17 mouse cellular contexts compared by ENCODE assay signal in genomic region chr14:16732054-16732453, GRCm38 (mm10).
DNase-seq lines count a peak whose midpoint lies in the region; ATAC-seq and TF ChIP-seq lines count a peak whose summit lies in the region.
"Had no signal": no experiment of that assay in that cellular context is flagged by ENCODE, and none has a peak within 500 bp of the region (broad histone marks: within the 10 kb centered on the region; RNA-seq: fewer than 3 reads in every experiment).

No protein-coding gene starts in this region.

- no peak overlapping the region for H3K4me3 ChIP-seq in forebrain, embryonic 14.5 days (ENCODE audit: low read depth, low read length)
- no peak overlapping the region for H3K4me3 ChIP-seq in forebrain, postnatal 0 days (ENCODE audit: low read depth, low read length)
- H3K4me3 ChIP-seq in lung, embryonic 14.5 days (ENCODE audit: low read depth, low read length), result no peak overlapping the region
- H3K4me3 ChIP-seq in lung, adult 2 months (replicated peaks; ENCODE audit: extremely low read depth, low read depth, low read length), result no peak overlapping the region
- H3K4me3 ChIP-seq in midbrain, embryonic 14.5 days (replicated peaks; ENCODE audit: low read depth, low read length), result no peak overlapping the region
- H3K4me3 ChIP-seq in midbrain, embryonic 15.5 days, result no peak overlapping the region
- H3K4me3 ChIP-seq: embryonic facial prominence, embryonic 10.5 days; heart, embryonic 13.5 days; hindbrain, embryonic 15.5 days had no signal

- no peak for TF ChIP-seq POLR2A in lung, adult 2 months (IDR thresholded peaks at IDR 0.05; ENCODE audit: borderline replicate concordance, extremely low read depth, low read depth, low read length)

- H3K4me2 ChIP-seq in forebrain, embryonic 14.5 days (ENCODE audit: low read length), result no peak overlapping the region
- H3K4me2 ChIP-seq in forebrain, postnatal 0 days (ENCODE audit: low read depth), result no peak overlapping the region
- no peak overlapping the region for H3K4me2 ChIP-seq in lung, embryonic 14.5 days
- no peak overlapping the region for H3K4me2 ChIP-seq in midbrain, embryonic 14.5 days (ENCODE audit: low read length)
- no peak overlapping the region for H3K4me2 ChIP-seq in midbrain, embryonic 15.5 days
- H3K4me2 ChIP-seq: heart, embryonic 13.5 days; hindbrain, embryonic 15.5 days had no signal

- H3K9me3 ChIP-seq in forebrain, embryonic 14.5 days (replicated peaks; ENCODE audit: control insufficient read depth, low read length), result no peaks in the 10 kb centered on the region
- H3K9me3 ChIP-seq in forebrain, postnatal 0 days (ENCODE audit: low read length), result no peaks in the 10 kb centered on the region
- H3K9me3 ChIP-seq in lung, embryonic 14.5 days (ENCODE audit: low read depth, low read length), result no peaks in the 10 kb centered on the region
- H3K9me3 ChIP-seq in midbrain, embryonic 14.5 days (ENCODE audit: control insufficient read depth, low read length), result no peaks in the 10 kb centered on the region
- H3K9me3 ChIP-seq in midbrain, embryonic 15.5 days, result no peaks in the 10 kb centered on the region
- H3K9me3 ChIP-seq: embryonic facial prominence, embryonic 10.5 days; heart, embryonic 13.5 days; hindbrain, embryonic 15.5 days had no signal

- WGBS in forebrain, embryonic 14.5 days, result 39% methylated on average over 2 of the region's 2 CpGs
- WGBS in forebrain, postnatal 0 days, result 13% methylated on average over 2 of the region's 2 CpGs
- WGBS in lung, embryonic 14.5 days, result 42% methylated on average over 2 of the region's 2 CpGs
- 41% methylated on average over 2 of the region's 2 CpGs for WGBS in lung, adult 2 months
- 42% methylated on average over 2 of the region's 2 CpGs for WGBS in midbrain, embryonic 14.5 days
- 42% methylated on average over 2 of the region's 2 CpGs for WGBS in midbrain, embryonic 15.5 days

- no peaks in the 10 kb centered on the region for H3K36me3 ChIP-seq in forebrain, embryonic 14.5 days (ENCODE audit: control insufficient read depth, insufficient read depth, low read length)
- H3K36me3 ChIP-seq in forebrain, postnatal 0 days (ENCODE audit: insufficient read depth), result no peaks in the 10 kb centered on the region
- no peaks in the 10 kb centered on the region for H3K36me3 ChIP-seq in lung, embryonic 14.5 days (ENCODE audit: insufficient read depth)
- H3K36me3 ChIP-seq in midbrain, embryonic 14.5 days (ENCODE audit: control insufficient read depth, insufficient read depth, low read length), result no peaks in the 10 kb centered on the region
- H3K36me3 ChIP-seq in midbrain, embryonic 15.5 days (replicated peaks), result no peaks in the 10 kb centered on the region
- H3K36me3 ChIP-seq: embryonic facial prominence, embryonic 10.5 days; heart, embryonic 13.5 days; hindbrain, embryonic 15.5 days had no signal

- H3K9ac ChIP-seq in forebrain, embryonic 14.5 days (ENCODE audit: low read length), result no peak overlapping the region
- no peak overlapping the region for H3K9ac ChIP-seq in forebrain, postnatal 0 days
- H3K9ac ChIP-seq in lung, embryonic 14.5 days, result no peak overlapping the region
- no peak overlapping the region for H3K9ac ChIP-seq in midbrain, embryonic 14.5 days (replicated peaks; ENCODE audit: low read length)
- H3K9ac ChIP-seq in midbrain, embryonic 15.5 days, result no peak overlapping the region
- H3K9ac ChIP-seq: heart, embryonic 13.5 days; hindbrain, embryonic 15.5 days had no signal

- peak; percentile 30 for DNase-seq in forebrain, embryonic 14.5 days (ENCODE audit: low spot score)
- DNase-seq in forebrain, postnatal 0 days, result no peak
- peak; percentile 51 for DNase-seq in lung, embryonic 14.5 days
- DNase-seq in lung, adult 2 months, result no peak
- peak; percentile 21 for DNase-seq in midbrain, embryonic 14.5 days
- DNase-seq in cerebellum, postnatal 4 days (ENCODE audit: low spot score in 2 of 2), result no peak
- DNase-seq: adrenal gland, postnatal 14 days; cerebellum, adult 11-12 months; cerebellum, adult 9-10 months; cerebellum, postnatal 25 days; gastrocnemius, postnatal 36 days; heart, adult 11 months; heart, postnatal 36 days had no signal

- peaks cover 11% of the 10 kb centered on the region; the same call in 1 of the 2 replicates for H3K4me1 ChIP-seq in forebrain, embryonic 14.5 days (ENCODE audit: control insufficient read depth, insufficient read depth, low read length)
- H3K4me1 ChIP-seq in forebrain, postnatal 0 days (ENCODE audit: insufficient read depth), result peaks cover 4% of the 10 kb centered on the region; the same call in 1 of the 2 replicates
- peaks cover 27% of the 10 kb centered on the region for H3K4me1 ChIP-seq in lung, embryonic 14.5 days (ENCODE audit: insufficient read depth)
- H3K4me1 ChIP-seq in lung, adult 2 months (ENCODE audit: control insufficient read depth, insufficient read depth, low read length), result peaks cover 5% of the 10 kb centered on the region
- H3K4me1 ChIP-seq in midbrain, embryonic 14.5 days (ENCODE audit: control insufficient read depth, insufficient read depth, low read length), result peaks cover 14% of the 10 kb centered on the region
- peaks cover 17% of the 10 kb centered on the region for H3K4me1 ChIP-seq in midbrain, embryonic 15.5 days

- no peak for ATAC-seq in forebrain, embryonic 14.5 days
- ATAC-seq in forebrain, postnatal 0 days, result no peak
- no peak for ATAC-seq in lung, embryonic 14.5 days (ENCODE audit: insufficient read depth)
- 0 out of 2 replicates have a peak, but pooled peaks have one; percentile 3 for ATAC-seq in midbrain, embryonic 14.5 days (ENCODE audit: low FRiP score, low TSS enrichment)
- no peak for ATAC-seq in midbrain, embryonic 15.5 days (replicated peaks)

- no peak for TF ChIP-seq CTCF in forebrain, postnatal 0 days (IDR thresholded peaks at IDR 0.05; ENCODE audit: low read depth)
- no peak for TF ChIP-seq CTCF in lung, embryonic 14.5 days (IDR thresholded peaks at IDR 0.05; ENCODE audit: low read depth)
- no peak for TF ChIP-seq CTCF in lung, adult 2 months (IDR thresholded peaks at IDR 0.05; ENCODE audit: insufficient read depth, low read length)

- no peaks in the 10 kb centered on the region for H3K27me3 ChIP-seq in forebrain, embryonic 14.5 days (replicated peaks; ENCODE audit: control insufficient read depth, insufficient read depth, low read length)
- H3K27me3 ChIP-seq in forebrain, postnatal 0 days (ENCODE audit: insufficient read depth, low read length), result no peaks in the 10 kb centered on the region
- no peaks in the 10 kb centered on the region for H3K27me3 ChIP-seq in lung, embryonic 14.5 days (ENCODE audit: insufficient read depth, low read length)
- 0 out of 2 replicates have a peak, but pooled peaks cover 6% of the 10 kb centered on the region for H3K27me3 ChIP-seq in midbrain, embryonic 14.5 days (ENCODE audit: control insufficient read depth, insufficient read depth, low read length)
- H3K27me3 ChIP-seq in midbrain, embryonic 15.5 days (replicated peaks), result peaks cover 9% of the 10 kb centered on the region; the same call in 1 of the 2 replicates
- H3K27me3 ChIP-seq: heart, embryonic 13.5 days; hindbrain, embryonic 15.5 days had no signal

- H3K27ac ChIP-seq in forebrain, embryonic 14.5 days (ENCODE audit: low read depth, low read length), result no peak overlapping the region
- no peak overlapping the region for H3K27ac ChIP-seq in forebrain, postnatal 0 days (ENCODE audit: low read depth, low read length)
- H3K27ac ChIP-seq in lung, embryonic 14.5 days (ENCODE audit: low read depth), result no peak overlapping the region
- H3K27ac ChIP-seq in midbrain, embryonic 14.5 days (replicated peaks; ENCODE audit: low read depth, low read length), result no peak overlapping the region
- H3K27ac ChIP-seq in midbrain, embryonic 15.5 days, result no peak overlapping the region
- H3K27ac ChIP-seq: embryonic facial prominence, embryonic 10.5 days; heart, embryonic 13.5 days; hindbrain, embryonic 15.5 days had no signal

Comparison
In these comparisons a context has a peak if more than half of its experiments do, and no peak if none do; other contexts are left out.
1. DNase-seq: peak in forebrain, embryonic 14.5 days (single experiment), lung, embryonic 14.5 days (single experiment) and midbrain, embryonic 14.5 days (single experiment); none in forebrain, postnatal 0 days (single experiment), lung, adult 2 months (single experiment) and cerebellum, postnatal 4 days (0 of 2).